Mouse (Mus musculus): ENCODE data around the gene Eomes.

Gene Eomes

DNA sequence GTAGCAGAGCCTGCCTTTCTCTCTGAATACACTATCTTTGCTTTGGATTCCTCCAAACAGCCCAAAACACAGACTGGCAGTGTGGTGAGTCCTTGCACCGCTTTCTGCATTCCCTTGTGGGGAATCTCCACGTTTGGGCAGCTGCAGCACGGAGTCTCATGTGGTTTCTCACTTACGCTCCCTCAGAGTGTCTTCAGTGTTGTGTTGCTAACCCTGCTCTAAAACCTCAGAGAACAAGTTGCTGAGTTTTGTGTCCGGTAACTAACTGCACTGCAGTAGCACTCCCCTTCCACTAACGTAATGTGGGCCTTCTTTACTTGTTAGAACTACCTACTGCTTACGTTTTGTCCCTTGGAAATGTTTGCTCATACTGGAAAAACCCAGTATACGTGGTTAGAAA, 41.1 kb downstream of the Eomes start:
- no peak for DNase-seq (ENCODE audit: low spot score in 2 of 2)

DNA sequence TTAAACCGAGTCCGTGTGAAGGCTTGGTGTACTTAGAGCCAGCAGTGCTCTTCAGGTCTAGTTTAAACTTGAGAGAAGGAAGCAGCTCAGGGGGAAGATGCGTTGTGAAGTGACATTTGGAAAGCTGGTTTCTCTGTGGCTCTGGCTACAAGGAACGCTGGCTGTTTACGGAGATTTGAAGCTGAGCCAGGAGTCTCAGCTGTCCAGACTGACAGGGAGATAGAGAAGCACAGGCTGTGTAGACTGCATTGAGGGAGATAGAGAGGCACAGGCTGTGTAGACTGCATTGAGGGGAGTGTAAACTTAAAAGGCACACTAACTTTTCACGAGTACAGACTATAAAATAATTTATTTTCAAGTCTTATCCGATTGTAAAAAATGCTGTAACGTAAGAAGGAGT, 42.0 kb downstream of the Eomes start:
- no peak for DNase-seq (ENCODE audit: low spot score in 2 of 2)

DNA sequence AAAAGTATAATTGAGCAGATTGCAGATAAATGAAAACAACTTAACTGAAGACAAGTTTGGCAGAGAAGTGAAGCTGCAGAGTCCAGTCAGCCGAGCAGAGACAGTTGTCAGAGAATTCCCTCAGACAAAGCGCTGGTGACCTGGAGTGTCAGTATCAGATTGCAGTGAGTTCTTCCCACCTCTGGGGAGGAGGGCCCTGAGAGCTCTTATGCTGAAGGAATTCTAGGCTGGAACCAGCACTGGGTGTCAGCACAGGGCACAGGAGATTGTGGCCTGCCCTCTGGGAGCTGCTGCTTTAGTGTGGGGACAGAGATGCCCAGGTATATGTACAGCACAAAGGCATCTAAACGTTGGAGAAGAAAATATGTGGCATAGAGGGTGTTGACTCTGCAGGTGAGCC, 42.8 kb downstream of the Eomes start:
- no peak for DNase-seq (ENCODE audit: low spot score in 2 of 2)

DNA sequence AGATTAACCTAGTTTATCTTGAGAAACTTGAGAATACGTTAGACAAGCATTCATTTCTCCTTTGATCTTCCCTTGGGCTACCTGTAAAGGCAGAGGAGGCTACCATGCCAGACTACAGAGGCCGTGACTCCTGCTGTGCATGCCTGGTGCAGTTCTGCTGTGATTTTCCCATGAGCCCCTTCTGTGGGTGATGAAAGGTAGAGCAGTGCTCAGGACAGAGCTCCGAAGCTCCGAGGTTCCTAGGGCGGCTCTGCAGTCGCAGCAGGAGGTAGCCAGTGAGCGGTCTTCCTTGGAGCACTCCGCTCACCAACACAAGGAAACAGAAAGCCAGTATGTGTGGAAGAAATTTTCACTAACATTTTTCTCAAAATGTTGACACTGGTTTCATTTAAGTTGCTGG, 43.6 kb downstream of the Eomes start:
- DNase-seq (ENCODE audit: low spot score in 2 of 2): no peak

DNA sequence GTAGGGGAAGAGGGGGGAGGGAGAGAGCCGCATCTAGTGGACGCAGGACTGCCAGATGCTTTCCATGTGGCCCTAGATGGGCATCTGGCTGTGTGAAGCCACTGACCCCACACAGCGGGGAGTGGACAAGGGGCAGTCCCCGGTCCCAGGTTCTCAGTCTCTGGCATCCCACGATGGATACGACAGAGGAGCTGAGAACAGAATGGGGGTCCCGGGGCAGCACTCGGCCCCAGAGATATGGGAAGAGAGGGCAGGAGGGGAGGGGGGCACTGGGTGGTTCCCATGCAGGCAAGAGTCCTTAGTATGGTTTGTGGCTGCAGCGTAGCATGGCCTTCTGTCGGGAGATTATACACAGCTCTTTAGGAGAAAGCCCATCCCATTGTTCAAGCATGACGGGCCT, 45.7 kb downstream of the Eomes start:
- no peak for DNase-seq (ENCODE audit: low spot score in 2 of 2)

GRCm38 (mm10) chr9:118527056-118527455, 49.0 kb downstream of the Eomes start:
- DNase-seq (ENCODE audit: low spot score in 2 of 2): no peak

DNA sequence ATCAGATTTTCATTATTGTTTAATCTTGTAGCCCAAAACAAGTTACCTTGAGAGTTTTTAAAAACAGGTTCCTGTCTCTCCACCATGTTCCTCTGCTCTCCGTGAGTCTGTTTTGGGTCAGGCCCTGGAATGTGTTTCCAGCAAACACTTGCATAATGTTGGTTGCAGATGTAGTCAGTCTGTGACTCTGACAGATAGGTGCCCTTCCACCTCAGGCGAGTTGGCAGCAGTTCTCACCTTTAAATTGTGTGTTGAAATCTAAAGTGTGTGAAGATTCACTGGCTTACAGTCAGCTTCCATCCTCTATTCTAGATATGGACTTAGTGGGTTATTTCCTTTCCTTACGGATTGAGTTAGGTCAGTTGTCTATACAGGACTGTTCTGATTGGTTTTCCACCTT, 51.8 kb downstream of the Eomes start:
- no peak for DNase-seq (ENCODE audit: low spot score in 2 of 2)

- DNase-seq (ENCODE audit: low spot score in 2 of 2): no peak
Measured at GRCm38 (mm10) chr9:118530679-118531078, 52.7 kb downstream of the Eomes start.

- no peak for DNase-seq (ENCODE audit: low spot score in 2 of 2)
Measured at GRCm38 (mm10) chr9:118532516-118533205, 54.6 kb downstream of the Eomes start.

All from urinary bladder, postnatal 4 days (tissue).